Mouse (Mus musculus) embryo, embryonic 9.5 days (tissue): ENCODE measurements at regions not wholly inside any gene's neighbourhood (a gene's known extent, or its start where the extent isn't known, plus 50 kb on each side); places are given as distances from the start of the nearest gene placed in this dataset.
A peak's percentile ranks its signal among the peaks of the same experiment; 100 is the strongest.

Experiments
- DNase-seq: peaks from one replicate; pipeline ENCODE4 v3.0.0-alpha.2; 2017; ENCODE audit errors: extremely low spot score

GRCm38 (mm10) chr15:86737945-86738344 lies 523.7 kb downstream of the Tbc1d22a start:
- DNase-seq: no peak

GRCm38 (mm10) chr15:86738356-86738755 lies 524.1 kb downstream of the Tbc1d22a start:
- no peak for DNase-seq

GRCm38 (mm10) chr15:86738776-86739175 lies 524.5 kb downstream of the Tbc1d22a start:
- DNase-seq: no peak

GRCm38 (mm10) chr15:86751436-86752136 lies 537.3 kb downstream of the Tbc1d22a start:
- no peak for DNase-seq

- no peak for DNase-seq
Observed at GRCm38 (mm10) chr15:86763581-86764375, 549.5 kb downstream of the Tbc1d22a start.

GRCm38 (mm10) chr15:86767623-86768022 lies 553.4 kb downstream of the Tbc1d22a start:
- no peak for DNase-seq

- no peak for DNase-seq
Observed at GRCm38 (mm10) chr15:86773041-86773440, 558.8 kb downstream of the Tbc1d22a start.

GRCm38 (mm10) chr15:86777998-86778397 lies 563.7 kb downstream of the Tbc1d22a start:
- DNase-seq: no peak

- DNase-seq: no peak
Observed at GRCm38 (mm10) chr15:86781160-86781559, 566.9 kb downstream of the Tbc1d22a start.

- no peak for DNase-seq
Observed at GRCm38 (mm10) chr15:86794716-86795115, 580.5 kb downstream of the Tbc1d22a start.

- no peak for DNase-seq
Observed at GRCm38 (mm10) chr15:86798474-86799178, 584.4 kb downstream of the Tbc1d22a start.

- DNase-seq: no peak
Observed at GRCm38 (mm10) chr15:86807296-86808080, 593.2 kb downstream of the Tbc1d22a start.

- DNase-seq: no peak
Observed at GRCm38 (mm10) chr15:86811821-86812220, 597.6 kb downstream of the Tbc1d22a start.

GRCm38 (mm10) chr15:86814808-86815421 lies 600.7 kb downstream of the Tbc1d22a start:
- DNase-seq: no peak

- no peak for DNase-seq
Observed at GRCm38 (mm10) chr15:86835996-86836395, 621.7 kb downstream of the Tbc1d22a start.

GRCm38 (mm10) chr15:86852161-86852870 lies 638.1 kb downstream of the Tbc1d22a start:
- no peak for DNase-seq

- no peak for DNase-seq
Observed at GRCm38 (mm10) chr15:86858356-86858906, 644.2 kb downstream of the Tbc1d22a start.

GRCm38 (mm10) chr15:86875721-86876309 lies 661.6 kb downstream of the Tbc1d22a start:
- peak; percentile 86 for DNase-seq

- no peak for DNase-seq
Observed at GRCm38 (mm10) chr15:86896974-86897373, 647.1 kb upstream of the Fam19a5 start.

- no peak for DNase-seq
Observed at GRCm38 (mm10) chr15:86899961-86900360, 644.1 kb upstream of the Fam19a5 start.
